Mouse (Mus musculus) CH12.LX (cell line): Measurements from ENCODE around the gene Ube2c. TPM values are rescaled to one million over a fixed set of nuclear protein-coding genes. Genes with fewer than 3 reads are reported as not detected.

Experiments
- DNase-seq: peaks from one replicate; pipeline ENCODE4 v3.0.0-alpha.2; 2013; ENCODE audit errors: extremely low read depth
- H3K27ac ChIP-seq: 2 replicates; pipeline ENCODE4 v1.5.1; 2012; ENCODE audit warnings: low read depth, mild to moderate bottlenecking, control low read depth, moderate library complexity; ENCODE audit not compliant: insufficient read depth
- H3K27me3 ChIP-seq: replicated peaks from 2 replicates; pipeline ENCODE3; 2012; ENCODE audit warnings: inconsistent platforms
- H3K36me3 ChIP-seq, 2 experiments: replicated peaks in 1 of 2; 2 replicates each; pipeline versions ENCODE3 to v1.6.1; 2012; ENCODE audit warnings: inconsistent platforms in 1 of 2, low read length in 1 of 2, mild to moderate bottlenecking in 1 of 2, mixed read lengths in 1 of 2, moderate library complexity in 1 of 2; ENCODE audit not compliant: control insufficient read depth in 1 of 2, insufficient read depth in 1 of 2
- H3K4me1 ChIP-seq, 2 experiments: 2 replicates each; pipeline ENCODE4 v1.6.1; 2012; ENCODE audit warnings: inconsistent platforms in 1 of 2, moderate library complexity in 1 of 2; ENCODE audit not compliant: insufficient read depth in 2 of 2, control insufficient read depth in 1 of 2
- H3K4me2 ChIP-seq: 2 replicates; pipeline ENCODE4 v1.6.1; 2012; ENCODE audit warnings: low read depth, mild to moderate bottlenecking, control low read depth; ENCODE audit not compliant: poor library complexity, insufficient read depth, severe bottlenecking
- H3K4me3 ChIP-seq, 3 experiments: fragments of 150-350 bp in 1 of 3; sonication (generic) in 1 of 3; replicated peaks in 1 of 3; 2 replicates each; pipeline versions ENCODE3 to v1.5.1; 2011 to 2012; ENCODE audit warnings: low read depth in 2 of 3, low read length in 2 of 3, mild to moderate bottlenecking in 2 of 3, moderate library complexity in 2 of 3, control low read depth in 1 of 3, improper control_type of control experiment in 1 of 3, inconsistent platforms in 1 of 3, mixed read lengths in 1 of 3; ENCODE audit not compliant: poor library complexity in 1 of 3
- H3K79me2 ChIP-seq: replicated peaks from 2 replicates; pipeline ENCODE4 v1.6.1; 2012; ENCODE audit warnings: mild to moderate bottlenecking, moderate library complexity; ENCODE audit not compliant: control insufficient read depth, poor library complexity, insufficient read depth, severe bottlenecking; ENCODE audit errors: extremely low read depth
- H3K9ac ChIP-seq: 2 replicates; pipeline ENCODE4 v1.6.1; 2012; ENCODE audit warnings: low read depth, mild to moderate bottlenecking, control low read depth, moderate library complexity; ENCODE audit not compliant: insufficient read depth
- H3K9me3 ChIP-seq: replicated peaks from 2 replicates; pipeline ENCODE3; 2012; ENCODE audit warnings: low read length, inconsistent platforms, mixed read lengths
- CTCF ChIP-seq, 2 experiments: IDR thresholded peaks in 1 of 2; conservative IDR thresholded peaks in 1 of 2; 2 replicates each; pipeline ENCODE4 v1.5.1; 2011 to 2012; ENCODE audit warnings: low read depth in 2 of 2, low read length in 2 of 2, improper control_type of control experiment in 1 of 2, inconsistent platforms in 1 of 2, mild to moderate bottlenecking in 1 of 2, moderate library complexity in 1 of 2
- ELF1 ChIP-seq: IDR thresholded peaks from 2 replicates; pipeline ENCODE4 v1.6.1; 2014; ENCODE audit warnings: low read depth, mild to moderate bottlenecking, inconsistent platforms, low read length, improper control_type of control experiment
- HCFC1 ChIP-seq: IDR thresholded peaks from 2 replicates; pipeline ENCODE4 v1.6.1; 2012; ENCODE audit warnings: low read depth, mild to moderate bottlenecking, inconsistent platforms, low read length, improper control_type of control experiment
- JUND ChIP-seq: conservative IDR thresholded peaks from 2 replicates; pipeline ENCODE4 v1.6.1; 2011; ENCODE audit warnings: low read depth, low read length, improper control_type of control experiment
- MAX ChIP-seq: IDR thresholded peaks from 2 replicates; pipeline ENCODE4 v1.6.1; 2011; ENCODE audit warnings: low read length, improper control_type of control experiment
- MYC ChIP-seq: IDR thresholded peaks from 2 replicates; pipeline ENCODE4 v1.6.1; 2011; ENCODE audit warnings: low read depth, mild to moderate bottlenecking, improper control_type of control experiment, low read length
- PAX5 ChIP-seq: IDR thresholded peaks from 2 replicates; pipeline ENCODE4 v1.6.1; 2012; ENCODE audit warnings: low read length, inconsistent platforms, mixed read lengths
- RAD21 ChIP-seq: IDR thresholded peaks from 2 replicates; pipeline ENCODE4 v1.6.1; 2011; ENCODE audit warnings: low read depth, mild to moderate bottlenecking, low read length, improper control_type of control experiment, moderate library complexity
- SIN3A ChIP-seq: IDR thresholded peaks from 2 replicates; pipeline ENCODE4 v1.6.1; 2012; ENCODE audit warnings: low read length, improper control_type of control experiment, inconsistent platforms
- SMC3 ChIP-seq: IDR thresholded peaks from 2 replicates; pipeline ENCODE4 v1.6.1; 2011; ENCODE audit warnings: low read depth, low read length, improper control_type of control experiment
- TBP ChIP-seq: conservative IDR thresholded peaks from 2 replicates; pipeline ENCODE4 v1.6.1; 2011; ENCODE audit warnings: low read depth, low read length, improper control_type of control experiment
- USF2 ChIP-seq: conservative IDR thresholded peaks from 2 replicates; pipeline ENCODE4 v1.6.1; 2011; ENCODE audit warnings: low read depth, low read length, improper control_type of control experiment
- ZKSCAN1 ChIP-seq: IDR thresholded peaks from 2 replicates; pipeline ENCODE4 v1.6.1; 2012; ENCODE audit warnings: low read depth, inconsistent platforms, low read length, improper control_type of control experiment, borderline replicate concordance
- dilution Hi-C: fragments of 300-500 bp; cut with MboI; formaldehyde crosslinking; loops from 2 replicates; pipeline ENCODE4 v1.14.3; 2020; ENCODE audit warnings: low sequenced_read_pairs; ENCODE audit not compliant: extremely low pct_unique_long_range_greater_than_20kb, extremely low pct_ligation_motif_present
- in situ Hi-C: fragments of 300-500 bp; cut with MboI; formaldehyde crosslinking; loops from 3 replicates; pipeline ENCODE4 v1.14.3; 2019; ENCODE audit warnings: low sequenced_read_pairs, low pct_ligation_motif_present, low pct_unique_long_range_greater_than_20kb, mixed read lengths
- polyA plus RNA-seq: library from polyadenylated mRNA; unstranded; fragments of >175 nt; gene quantifications from 2 replicates; pipeline ENCODE4 v1.2.1, GENCODE M21; 2012; ENCODE audit warnings: low read depth; ENCODE audit not compliant: insufficient read length
- total RNA-seq, 2 experiments: library from RNA; depleted of rRNA; stranded (reverse); fragments of 300-350 nt in 1 of 2; fragments of >200 nt in 1 of 2; gene quantifications; 2 replicates each; pipeline ENCODE4 v1.2.3; 2012 to 2014

The Ube2c gene
- total and polyA plus RNA-seq, 3 experiments = 103 to 226 (median 126) TPM

- dilution Hi-C loops = no loop called here
- TF ChIP-seq MYC (peak; percentile 24; the same call in 1 of the 2 replicates), SMC3 (peak; percentile 34; the same call in 1 of the 2 replicates), MAX (0 out of 2 replicates have a peak, but pooled peaks have one; percentile 26), CTCF (conservative IDR thresholded peaks at IDR 0.05 in 1 of 2, IDR thresholded peaks at IDR 0.05 in 1 of 2; ENCODE audit: low read depth in 2 of 2, low read length in 2 of 2) (peak in 1 of 2 experiments; percentile 66; a peak in 3 of 4 replicates), RAD21 (peak; percentile 36), JUND (no peak), USF2 (no peak)
- Histone ChIP-seq H3K36me3 (peaks cover 0 to 11% of the 10 kb centered on the region in 2 experiments), H3K9ac (no peak overlapping the region), H3K27me3 (peaks cover 43% of the 10 kb centered on the region), H3K4me3 (no peak overlapping the region), H3K4me1 (peaks cover 7 to 17% of the 10 kb centered on the region in 2 experiments), H3K79me2 (no peaks in the 10 kb centered on the region), H3K27ac (no peak overlapping the region), H3K9me3 (no peaks in the 10 kb centered on the region), H3K4me2 (no peak overlapping the region)
- in situ Hi-C loops = no loop called here
- peak; percentile 55 for DNase-seq
Observed at GRCm38 (mm10) chr2:164783926-164784581, 14.4 kb downstream of the Ube2c start.

- Histone ChIP-seq H3K9me3 (no peaks in the 10 kb centered on the region), H3K27me3 (peaks cover 34% of the 10 kb centered on the region), H3K9ac (peak overlapping the region; percentile 63), H3K79me2 (no peaks in the 10 kb centered on the region)
- in situ Hi-C loops = no loop called here
- no peak for TF ChIP-seq HCFC1
- TF ChIP-seq SIN3A = no peak
- no peak for TF ChIP-seq PAX5
- TF ChIP-seq TBP = 0 out of 2 replicates have a peak, but pooled peaks have one; percentile 15
- TF ChIP-seq CTCF (conservative IDR thresholded peaks at IDR 0.05 in 1 of 2, IDR thresholded peaks at IDR 0.05 in 1 of 2; ENCODE audit: low read depth in 2 of 2, low read length in 2 of 2) = no peak
- no peak for TF ChIP-seq ELF1
- TF ChIP-seq ZKSCAN1 = no peak
- TF ChIP-seq, all 38 proteins: peak for 1
- H3K4me2 ChIP-seq = peak overlapping the region; percentile 90
- H3K27ac ChIP-seq = no peak overlapping the region
- dilution Hi-C loops = no loop called here
- H3K36me3 ChIP-seq = peaks cover 0 to 14% of the 10 kb centered on the region in 2 experiments
- peaks cover 7 to 17% of the 10 kb centered on the region in 2 experiments for H3K4me1 ChIP-seq
- no peak for DNase-seq
- peak overlapping the region; percentile 53 to 82 (median 64) for H3K4me3 ChIP-seq
Observed at GRCm38 (mm10) chr2:164784869-164785420, 15.2 kb downstream of the Ube2c start.
